Mouse (Mus musculus): ENCODE measurements around the gene Rims1.

Gene Rims1

DNA sequence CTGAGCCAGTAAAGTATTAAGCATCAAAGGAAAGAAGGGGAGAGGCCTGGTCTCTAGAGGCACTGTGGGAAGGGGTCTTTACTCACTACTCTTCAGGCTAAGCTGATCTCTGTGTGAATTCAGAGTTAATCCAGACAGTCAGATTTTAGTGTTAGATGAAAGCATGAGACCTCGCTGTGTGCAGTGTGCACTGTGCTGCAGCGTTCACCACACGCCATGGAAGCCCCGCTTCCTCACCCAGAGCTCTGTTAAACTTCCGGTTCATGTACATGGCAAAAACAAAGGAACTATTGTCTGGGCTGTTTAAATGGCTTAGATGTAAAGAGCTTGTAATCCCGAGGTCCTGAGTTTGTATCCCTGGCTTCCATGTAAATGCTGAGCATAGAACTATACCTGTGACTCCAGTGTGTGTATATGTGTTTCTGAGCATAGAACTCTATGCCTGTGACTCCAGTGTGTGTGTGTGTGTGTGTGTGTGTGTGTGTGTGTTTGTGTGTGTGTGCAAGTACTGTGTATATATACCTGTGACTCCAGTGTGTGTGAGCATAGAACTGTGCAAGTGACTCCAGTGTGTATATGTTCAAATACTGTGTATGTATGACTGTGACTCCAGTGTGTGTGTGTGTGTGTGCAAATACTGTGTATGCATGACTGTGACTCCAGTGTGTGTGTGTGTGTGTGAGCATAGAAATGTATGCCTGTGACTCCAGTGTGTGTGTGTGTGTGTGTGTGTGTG, 484.7 kb downstream of the Rims1 start:
- DNase-seq, result no peak

DNA sequence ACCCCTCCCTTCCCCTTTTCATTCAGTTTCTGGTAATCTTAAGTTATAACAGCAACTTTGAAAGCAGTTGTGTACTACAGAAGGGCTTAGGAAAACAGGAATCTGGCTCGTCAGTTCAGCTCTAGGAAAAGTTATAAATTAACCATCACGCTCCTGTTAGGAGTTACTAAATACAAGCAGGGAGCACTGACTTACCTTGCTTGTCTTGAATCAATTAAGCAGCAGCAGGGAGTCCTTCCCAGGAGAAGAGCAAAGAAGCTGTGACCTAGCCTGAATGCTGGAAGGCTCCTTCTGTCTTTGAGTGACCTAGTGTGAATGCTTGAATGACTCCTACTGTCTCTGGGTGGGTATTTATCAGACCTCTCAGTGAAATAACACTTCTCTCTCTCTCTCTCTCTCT, 490.3 kb downstream of the Rims1 start:
- DNase-seq, result no peak

DNA sequence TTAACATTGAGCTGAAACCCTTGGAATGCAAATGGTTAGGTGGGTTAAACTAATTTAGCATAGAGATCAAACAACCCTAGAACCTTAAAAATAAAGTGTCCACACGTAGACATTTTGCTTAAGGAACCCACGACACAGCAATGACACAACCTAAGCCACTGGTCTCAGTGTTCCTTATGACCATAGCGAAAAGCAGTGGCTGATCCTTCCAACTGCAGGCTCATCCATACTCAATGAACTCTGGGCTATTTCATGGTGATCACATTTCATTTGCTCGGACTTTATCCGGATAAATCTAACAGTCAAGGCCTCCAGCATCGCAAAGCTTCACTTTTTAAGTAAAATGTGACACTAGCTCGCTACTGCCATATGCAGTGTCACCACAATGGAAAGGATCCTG, 494.3 kb downstream of the Rims1 start:
- no peak for DNase-seq

GRCm38 (mm10) chr1:22306519-22306918, 499.3 kb downstream of the Rims1 start:
- DNase-seq, result no peak

DNA sequence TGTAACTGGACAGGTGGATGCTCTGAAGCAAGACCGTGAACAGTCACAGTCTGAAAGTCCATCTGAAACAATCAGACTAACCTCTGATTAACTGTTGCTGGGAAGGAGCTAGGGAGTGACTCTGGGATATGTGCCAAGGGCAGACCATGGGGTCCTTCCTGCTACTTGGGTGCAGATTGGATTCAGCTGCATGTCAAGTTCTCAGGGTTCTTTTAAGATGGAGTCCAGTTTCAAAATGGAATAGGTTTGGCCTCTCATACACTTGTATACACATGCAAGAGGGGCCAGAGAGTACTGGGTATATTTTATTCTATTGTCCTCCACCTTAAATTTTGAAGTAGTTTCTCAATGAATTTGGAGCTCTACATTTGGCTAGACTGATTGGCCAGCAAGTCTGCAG, 499.9 kb downstream of the Rims1 start:
- DNase-seq, result no peak

- no peak for DNase-seq
Measured at GRCm38 (mm10) chr1:22293953-22294352, 511.8 kb downstream of the Rims1 start.

GRCm38 (mm10) chr1:22293310-22293709, 512.5 kb downstream of the Rims1 start:
- DNase-seq, result no peak

DNA sequence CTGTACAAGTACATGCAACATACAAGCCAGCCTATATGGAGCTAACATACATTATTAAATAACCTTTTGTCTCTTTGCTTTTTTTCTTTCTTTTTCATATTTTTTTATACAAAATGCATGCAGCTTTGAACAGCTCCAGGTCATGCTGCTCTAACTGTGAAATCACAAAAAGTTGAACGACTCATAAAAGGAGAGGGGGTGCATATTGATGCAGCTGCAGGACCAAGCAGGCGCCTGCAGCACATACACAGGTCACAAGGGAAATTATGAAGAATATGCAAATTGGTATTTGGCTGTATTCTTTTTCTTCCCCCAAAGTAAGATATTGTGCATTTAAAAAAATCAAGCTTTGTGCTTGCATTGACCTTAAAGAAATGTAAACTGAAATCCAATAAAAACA, 519.0 kb downstream of the Rims1 start:
- DNase-seq, result no peak

DNA sequence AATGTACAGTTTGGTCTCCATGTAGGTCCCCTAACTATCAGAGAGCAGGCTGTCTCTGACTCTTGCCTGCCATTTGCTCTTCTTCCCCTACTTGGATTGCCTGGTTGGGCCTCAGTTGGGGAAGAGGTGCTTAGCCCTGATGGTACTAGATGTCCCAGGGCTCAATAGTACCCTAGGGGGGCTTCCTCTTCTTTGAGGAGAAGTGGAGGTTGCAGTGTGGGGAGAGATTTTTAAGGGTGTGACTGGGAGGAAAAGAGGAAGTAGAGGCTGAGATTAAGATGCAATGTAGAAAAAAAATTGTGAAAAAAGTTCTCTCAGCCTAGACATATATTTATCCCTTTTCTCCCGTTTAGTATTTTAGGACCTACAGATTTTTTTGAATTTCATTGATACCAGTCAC, 525.8 kb downstream of the Rims1 start:
- DNase-seq, result no peak

DNA sequence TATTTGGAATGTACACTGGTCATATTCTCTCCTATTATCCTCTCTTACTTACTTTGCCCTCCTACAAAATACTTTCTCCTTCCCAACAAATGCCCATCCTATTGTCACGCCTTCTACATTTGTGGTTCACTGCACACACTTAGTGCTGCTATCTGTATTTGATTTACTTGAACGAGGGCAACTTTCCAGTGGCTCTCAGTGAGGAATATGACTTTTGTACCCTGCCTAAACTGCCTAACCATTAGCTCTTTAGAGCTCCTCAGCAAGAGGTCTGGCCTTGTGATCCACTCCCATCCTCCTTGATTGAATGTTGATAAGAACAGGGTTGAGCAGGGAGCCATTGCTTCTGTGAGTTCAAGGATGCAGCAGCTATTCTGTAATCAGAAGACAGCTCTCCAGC, 531.7 kb downstream of the Rims1 start:
- DNase-seq, result no peak

DNA sequence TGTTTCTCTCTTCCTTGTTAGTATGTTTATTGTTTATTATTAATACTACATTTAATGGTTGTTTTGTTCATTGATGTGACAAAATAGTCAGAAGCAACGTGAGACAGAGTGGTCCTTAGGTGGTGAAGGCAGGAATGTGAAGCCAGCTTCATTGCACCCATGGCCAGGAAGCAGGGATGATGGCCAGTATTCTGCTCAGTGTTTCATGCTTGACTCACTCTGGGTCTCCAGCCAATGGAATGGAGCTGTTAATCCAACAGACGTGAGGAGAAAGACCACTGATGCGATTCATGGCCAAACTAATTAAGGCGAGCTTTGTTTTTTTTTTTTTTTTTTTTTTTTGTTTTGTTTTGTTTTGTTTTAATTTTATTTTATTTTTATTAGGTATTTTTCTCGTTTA, 535.7 kb downstream of the Rims1 start:
- no peak for DNase-seq

GRCm38 (mm10) chr1:22268581-22269359, 537.0 kb downstream of the Rims1 start:
- DNase-seq, result peak; percentile 39 to 49

GRCm38 (mm10) chr1:22266491-22266890, 539.3 kb downstream of the Rims1 start:
- DNase-seq, result no peak

DNA sequence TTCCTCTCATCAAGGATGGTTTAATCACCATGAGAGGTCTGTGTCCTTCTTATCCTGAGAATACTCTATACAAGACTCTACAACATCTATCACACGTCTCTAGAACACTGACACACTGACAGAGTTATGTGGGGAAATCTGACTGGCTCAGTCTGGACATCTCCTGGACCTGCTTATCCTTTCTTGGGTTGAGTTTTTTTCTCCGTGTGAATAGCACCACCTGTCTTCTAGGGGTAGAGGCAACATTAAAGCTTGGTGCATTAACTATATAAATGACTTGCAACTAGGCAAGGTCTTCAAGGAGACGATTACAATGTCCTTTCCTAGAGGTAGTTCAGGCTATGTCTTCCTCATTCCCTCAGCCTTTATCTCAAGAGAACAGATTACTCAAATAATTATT, 540.3 kb downstream of the Rims1 start:
- no peak for DNase-seq

- no peak for DNase-seq
Measured at GRCm38 (mm10) chr1:22262169-22262950, 543.4 kb downstream of the Rims1 start.

GRCm38 (mm10) chr1:22261702-22262101, 544.1 kb downstream of the Rims1 start:
- no peak for DNase-seq

- no peak for DNase-seq
Measured at GRCm38 (mm10) chr1:22260291-22260690, 545.5 kb downstream of the Rims1 start.

- no peak for DNase-seq
Measured at GRCm38 (mm10) chr1:22258356-22258755, 547.4 kb downstream of the Rims1 start.

DNA sequence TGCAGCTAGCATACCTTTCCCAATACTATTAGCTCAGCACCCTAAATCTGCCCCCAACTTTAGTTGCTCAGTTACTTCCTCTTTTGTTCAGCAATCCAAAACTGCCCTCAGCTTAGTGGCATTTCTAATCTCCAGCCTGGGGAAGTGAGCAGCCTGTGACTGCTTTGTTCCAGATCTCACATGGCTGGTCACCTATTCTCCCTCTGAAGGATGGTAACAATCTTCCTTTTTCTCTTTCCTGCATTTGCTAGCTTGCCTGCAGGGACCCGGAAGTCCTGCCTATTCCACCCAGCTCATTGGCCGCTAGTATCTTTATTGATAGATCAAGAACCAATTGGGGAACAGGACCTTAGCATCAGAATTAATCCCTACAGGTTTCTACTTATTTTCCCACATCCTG, 551.5 kb downstream of the Rims1 start:
- DNase-seq, result no peak

- no peak for DNase-seq
Measured at GRCm38 (mm10) chr1:22252873-22253272, 552.9 kb downstream of the Rims1 start.

DNA sequence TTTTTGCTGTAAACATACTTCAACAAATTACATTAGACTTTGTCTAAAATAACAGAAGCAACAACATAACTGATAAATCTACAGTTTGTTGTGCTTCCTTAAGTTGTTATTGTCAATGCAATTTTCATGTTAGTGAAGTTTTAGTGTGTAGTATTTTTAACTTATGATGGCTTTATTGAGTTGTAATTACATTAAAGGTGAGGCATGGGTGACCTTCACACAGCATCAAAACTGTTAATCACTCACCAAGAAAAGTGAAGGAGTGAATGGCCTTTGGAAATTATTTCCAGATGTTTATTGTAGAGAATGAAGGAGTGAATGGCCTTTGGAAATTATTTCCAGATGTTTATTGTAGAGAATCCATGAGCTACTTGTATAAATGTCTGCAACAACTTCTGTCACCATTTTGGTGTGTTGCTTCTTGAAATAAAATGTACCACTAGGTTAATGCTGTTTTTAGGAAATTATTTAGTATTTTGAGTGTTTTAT, 556.9 kb downstream of the Rims1 start:
- no peak for DNase-seq

GRCm38 (mm10) chr1:22245748-22246147, 560.0 kb downstream of the Rims1 start:
- no peak for DNase-seq

Measured in thymus, postnatal 36 days (tissue).